Mouse (Mus musculus): Measurements from ENCODE around the gene Ago1. TPM values are rescaled to one million over a fixed set of nuclear protein-coding genes. Genes with fewer than 3 reads are reported as not detected.

Ago1 gene
- polyA plus RNA-seq (2014; fragmentation: Nextera tagmentation; extraction: Ambion mirVana): 4.2 and 4.8 TPM in 2 replicates

GRCm38 (mm10) chr4:126468285-126468901 is at the start of gene Ago1:
Ago1 (minus strand) TSS chr4:126468583.
- H3K9me3 ChIP-seq (ENCODE audit: control insufficient read depth, low read length): no peaks in the 10 kb centered on the region
- ATAC-seq (ENCODE audit: insufficient number of reproducible peaks, insufficient read depth, low FRiP score, low read depth): peak; percentile 87
- no peaks in the 10 kb centered on the region for H3K27me3 ChIP-seq (ENCODE audit: control insufficient read depth, insufficient read depth, low read length)
- under 1% methylated on average over 47 of the region's 55 CpGs for WGBS
- H3K36me3 ChIP-seq (ENCODE audit: control insufficient read depth, insufficient read depth, low read length): no peaks in the 10 kb centered on the region
- peak within 1 kb of the TSS; percentile 91 for H3K9ac ChIP-seq (ENCODE audit: low read length)
- peak within 1 kb of the TSS; percentile 37 to 74 for H3K27ac ChIP-seq (replicated peaks in 1 of 2; ENCODE audit: control insufficient read depth in 1 of 2, insufficient read depth in 1 of 2, low read depth in 2 of 2, low read length in 2 of 2)
- H3K4me3 ChIP-seq (ENCODE audit: control insufficient read depth in 1 of 2, insufficient read depth in 1 of 2, low read depth in 1 of 2, low read length in 2 of 2): peak within 1 kb of the TSS; percentile 81 to 92
- H3K4me2 ChIP-seq (ENCODE audit: low read length): peak within 1 kb of the TSS; percentile 81
- H3K4me1 ChIP-seq (ENCODE audit: control insufficient read depth in 2 of 2, insufficient read depth in 2 of 2, low read length in 2 of 2): peaks cover 20 to 21% of the 10 kb centered on the region in 2 experiments

GRCm38 (mm10) chr4:126512308-126513066 is 44.1 kb upstream of the Ago1 start:
- Histone ChIP-seq H3K27me3 (ENCODE audit: control insufficient read depth, insufficient read depth, low read length) (no peaks in the 10 kb centered on the region), H3K27ac (replicated peaks in 1 of 2; ENCODE audit: control insufficient read depth in 1 of 2, insufficient read depth in 1 of 2, low read depth in 2 of 2, low read length in 2 of 2) (no peak overlapping the region), H3K4me3 (ENCODE audit: control insufficient read depth in 1 of 2, insufficient read depth in 1 of 2, low read depth in 1 of 2, low read length in 2 of 2) (no peak overlapping the region), H3K9ac (ENCODE audit: low read length) (no peak overlapping the region), H3K4me1 (ENCODE audit: control insufficient read depth in 2 of 2, insufficient read depth in 2 of 2, low read length in 2 of 2) (no peaks in the 10 kb centered on the region), H3K9me3 (ENCODE audit: control insufficient read depth, low read length) (no peaks in the 10 kb centered on the region), H3K36me3 (ENCODE audit: control insufficient read depth, insufficient read depth, low read length) (0 out of 2 replicates have a peak, but pooled peaks cover 12% of the 10 kb centered on the region), H3K4me2 (ENCODE audit: low read length) (no peak overlapping the region)
- WGBS: 77% methylated on average over 6 of the region's 6 CpGs
- ATAC-seq (ENCODE audit: insufficient number of reproducible peaks, insufficient read depth, low FRiP score, low read depth): no peak

GRCm38 (mm10) chr4:126511013-126511412 is 42.6 kb upstream of the Ago1 start:
- ATAC-seq (ENCODE audit: insufficient number of reproducible peaks, insufficient read depth, low FRiP score, low read depth): no peak
- H3K9ac ChIP-seq (ENCODE audit: low read length): no peak overlapping the region
- H3K4me3 ChIP-seq (ENCODE audit: control insufficient read depth in 1 of 2, insufficient read depth in 1 of 2, low read depth in 1 of 2, low read length in 2 of 2): no peak overlapping the region
- no peak overlapping the region for H3K4me2 ChIP-seq (ENCODE audit: low read length)
- H3K4me1 ChIP-seq (ENCODE audit: control insufficient read depth in 2 of 2, insufficient read depth in 2 of 2, low read length in 2 of 2): no peaks in the 10 kb centered on the region
- peaks cover 21% of the 10 kb centered on the region; the same call in 1 of the 2 replicates for H3K36me3 ChIP-seq (ENCODE audit: control insufficient read depth, insufficient read depth, low read length)
- H3K27ac ChIP-seq (replicated peaks in 1 of 2; ENCODE audit: control insufficient read depth in 1 of 2, insufficient read depth in 1 of 2, low read depth in 2 of 2, low read length in 2 of 2): no peak overlapping the region
- WGBS: 76% methylated on average over 5 of the region's 5 CpGs
- H3K9me3 ChIP-seq (ENCODE audit: control insufficient read depth, low read length): no peaks in the 10 kb centered on the region
- no peaks in the 10 kb centered on the region for H3K27me3 ChIP-seq (ENCODE audit: control insufficient read depth, insufficient read depth, low read length)

GRCm38 (mm10) chr4:126509072-126509471 is 40.7 kb upstream of the Ago1 start:
- ATAC-seq (ENCODE audit: insufficient number of reproducible peaks, insufficient read depth, low FRiP score, low read depth): no peak
- peaks cover 21% of the 10 kb centered on the region; the same call in 1 of the 2 replicates for H3K36me3 ChIP-seq (ENCODE audit: control insufficient read depth, insufficient read depth, low read length)
- H3K9ac ChIP-seq (ENCODE audit: low read length): no peak overlapping the region
- WGBS: 68% methylated on average over 2 of the region's 2 CpGs
- H3K4me3 ChIP-seq (ENCODE audit: control insufficient read depth in 1 of 2, insufficient read depth in 1 of 2, low read depth in 1 of 2, low read length in 2 of 2): no peak overlapping the region
- no peaks in the 10 kb centered on the region for H3K27me3 ChIP-seq (ENCODE audit: control insufficient read depth, insufficient read depth, low read length)
- no peaks in the 10 kb centered on the region for H3K9me3 ChIP-seq (ENCODE audit: control insufficient read depth, low read length)
- H3K4me1 ChIP-seq (ENCODE audit: control insufficient read depth in 2 of 2, insufficient read depth in 2 of 2, low read length in 2 of 2): no peaks in the 10 kb centered on the region
- H3K27ac ChIP-seq (replicated peaks in 1 of 2; ENCODE audit: control insufficient read depth in 1 of 2, insufficient read depth in 1 of 2, low read depth in 2 of 2, low read length in 2 of 2): no peak overlapping the region
- H3K4me2 ChIP-seq (ENCODE audit: low read length): no peak overlapping the region

GRCm38 (mm10) chr4:126508110-126508899 is 39.9 kb upstream of the Ago1 start:
- ATAC-seq (ENCODE audit: insufficient number of reproducible peaks, insufficient read depth, low FRiP score, low read depth): no peak
- H3K4me1 ChIP-seq (ENCODE audit: control insufficient read depth in 2 of 2, insufficient read depth in 2 of 2, low read length in 2 of 2): no peaks in the 10 kb centered on the region
- H3K4me2 ChIP-seq (ENCODE audit: low read length): no peak overlapping the region
- peaks cover 21% of the 10 kb centered on the region; the same call in 1 of the 2 replicates for H3K36me3 ChIP-seq (ENCODE audit: control insufficient read depth, insufficient read depth, low read length)
- H3K9me3 ChIP-seq (ENCODE audit: control insufficient read depth, low read length): no peaks in the 10 kb centered on the region
- no peak overlapping the region for H3K27ac ChIP-seq (replicated peaks in 1 of 2; ENCODE audit: control insufficient read depth in 1 of 2, insufficient read depth in 1 of 2, low read depth in 2 of 2, low read length in 2 of 2)
- 73% methylated on average over 14 of the region's 14 CpGs for WGBS
- H3K27me3 ChIP-seq (ENCODE audit: control insufficient read depth, insufficient read depth, low read length): no peaks in the 10 kb centered on the region
- no peak overlapping the region for H3K9ac ChIP-seq (ENCODE audit: low read length)
- H3K4me3 ChIP-seq (ENCODE audit: control insufficient read depth in 1 of 2, insufficient read depth in 1 of 2, low read depth in 1 of 2, low read length in 2 of 2): no peak overlapping the region

- H3K27me3 ChIP-seq (ENCODE audit: control insufficient read depth, insufficient read depth, low read length): no peaks in the 10 kb centered on the region
- no peaks in the 10 kb centered on the region for H3K4me1 ChIP-seq (ENCODE audit: control insufficient read depth in 2 of 2, insufficient read depth in 2 of 2, low read length in 2 of 2)
- H3K27ac ChIP-seq (replicated peaks in 1 of 2; ENCODE audit: control insufficient read depth in 1 of 2, insufficient read depth in 1 of 2, low read depth in 2 of 2, low read length in 2 of 2): no peak overlapping the region
- peaks cover 10% of the 10 kb centered on the region; the same call in 1 of the 2 replicates for H3K36me3 ChIP-seq (ENCODE audit: control insufficient read depth, insufficient read depth, low read length)
- no peak overlapping the region for H3K9ac ChIP-seq (ENCODE audit: low read length)
- WGBS: 55% methylated on average over 8 of the region's 8 CpGs
- ATAC-seq (ENCODE audit: insufficient number of reproducible peaks, insufficient read depth, low FRiP score, low read depth): no peak
- no peaks in the 10 kb centered on the region for H3K9me3 ChIP-seq (ENCODE audit: control insufficient read depth, low read length)
- no peak overlapping the region for H3K4me3 ChIP-seq (ENCODE audit: control insufficient read depth in 1 of 2, insufficient read depth in 1 of 2, low read depth in 1 of 2, low read length in 2 of 2)
- H3K4me2 ChIP-seq (ENCODE audit: low read length): no peak overlapping the region
These were observed 34.6 kb upstream of the Ago1 start for GRCm38 (mm10) chr4:126502977-126503309.

- Histone ChIP-seq H3K9me3 (ENCODE audit: control insufficient read depth, low read length) (no peaks in the 10 kb centered on the region), H3K9ac (ENCODE audit: low read length) (no peak overlapping the region), H3K4me2 (ENCODE audit: low read length) (no peak overlapping the region), H3K4me1 (ENCODE audit: control insufficient read depth in 2 of 2, insufficient read depth in 2 of 2, low read length in 2 of 2) (no peaks in the 10 kb centered on the region), H3K36me3 (ENCODE audit: control insufficient read depth, insufficient read depth, low read length) (peaks cover 10% of the 10 kb centered on the region; the same call in 1 of the 2 replicates), H3K27ac (replicated peaks in 1 of 2; ENCODE audit: control insufficient read depth in 1 of 2, insufficient read depth in 1 of 2, low read depth in 2 of 2, low read length in 2 of 2) (no peak overlapping the region), H3K27me3 (ENCODE audit: control insufficient read depth, insufficient read depth, low read length) (no peaks in the 10 kb centered on the region), H3K4me3 (ENCODE audit: control insufficient read depth in 1 of 2, insufficient read depth in 1 of 2, low read depth in 1 of 2, low read length in 2 of 2) (no peak overlapping the region)
- 54% methylated on average over 6 of the region's 6 CpGs for WGBS
- ATAC-seq (ENCODE audit: insufficient number of reproducible peaks, insufficient read depth, low FRiP score, low read depth): no peak
These were observed 34.0 kb upstream of the Ago1 start for GRCm38 (mm10) chr4:126502141-126502976.

Measured in heart, embryonic 14.5 days (tissue).